Mouse (Mus musculus) CD4-positive, CD25-positive, alpha-beta regulatory T cell, adult 4 months (primary cell): ENCODE measurements around the gene Gna15. TPM values are rescaled to one million over a fixed set of nuclear protein-coding genes. Genes with fewer than 3 reads are reported as not detected.

Source experiments
- ATAC-seq: one replicate; pipeline ENCODE4 v1.8.0; 2017
- polyA plus RNA-seq, 2 experiments: library from polyadenylated mRNA; unstranded; fragments of 100-300 nt; shearing (Covaris generic); gene quantifications; one replicate each; pipeline ENCODE4 v1.2.1; 2017

Gna15 gene
- polyA plus RNA-seq = 10 to 100 TPM; 28.5 to 31.9 TPM

GRCm38 (mm10) chr10:81524051-81524605 is at the start of gene Gna15:
Gene Gna15, minus strand, starts transcription at chr10:81524225.
- peak; percentile 52 for ATAC-seq

DNA sequence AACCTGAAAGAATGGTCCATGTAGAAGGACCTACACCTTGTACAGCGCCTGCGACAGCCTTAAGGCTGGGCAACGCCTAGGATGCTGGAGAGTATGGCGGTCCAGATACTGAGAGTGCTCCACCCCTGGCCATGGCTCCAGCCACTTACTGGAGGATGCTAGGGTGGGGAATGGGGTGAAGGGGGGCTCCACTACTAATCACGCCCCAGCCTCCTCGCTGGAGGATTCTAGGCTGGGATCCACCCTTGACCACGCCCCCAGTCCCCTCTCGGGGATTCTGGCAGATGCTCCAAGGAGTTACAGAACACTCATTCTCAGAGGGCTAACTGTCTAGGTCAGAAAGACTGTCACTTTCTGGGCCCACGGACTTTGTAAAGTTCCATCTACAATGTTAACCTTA is 49.0 kb upstream of the Gna15 start:
- ATAC-seq = no peak

- ATAC-seq = no peak
These were observed 48.2 kb upstream of the Gna15 start for GRCm38 (mm10) chr10:81572133-81572671.

DNA sequence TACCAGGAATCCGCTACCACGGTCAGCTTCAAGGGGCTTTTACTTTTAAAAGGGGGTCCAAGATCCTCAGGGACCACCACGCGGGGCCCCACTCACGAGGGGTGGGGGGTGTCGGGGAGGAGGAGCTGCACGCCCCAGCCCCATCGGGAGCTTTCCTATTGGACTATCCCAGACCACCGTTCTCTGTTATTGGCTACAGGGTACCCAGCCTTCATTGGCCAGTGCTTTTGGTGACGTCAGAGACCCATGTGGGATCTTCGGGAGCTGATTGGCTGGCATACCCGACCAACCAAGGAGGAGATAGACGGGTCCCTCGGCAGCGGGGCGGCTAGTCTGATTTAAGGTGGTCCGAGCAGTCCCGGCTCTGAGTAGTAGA is 47.5 kb upstream of the Gna15 start:
- peak; percentile 86 for ATAC-seq

- ATAC-seq = peak; percentile 70
These were observed 46.9 kb upstream of the Gna15 start for GRCm38 (mm10) chr10:81570831-81571500.

DNA sequence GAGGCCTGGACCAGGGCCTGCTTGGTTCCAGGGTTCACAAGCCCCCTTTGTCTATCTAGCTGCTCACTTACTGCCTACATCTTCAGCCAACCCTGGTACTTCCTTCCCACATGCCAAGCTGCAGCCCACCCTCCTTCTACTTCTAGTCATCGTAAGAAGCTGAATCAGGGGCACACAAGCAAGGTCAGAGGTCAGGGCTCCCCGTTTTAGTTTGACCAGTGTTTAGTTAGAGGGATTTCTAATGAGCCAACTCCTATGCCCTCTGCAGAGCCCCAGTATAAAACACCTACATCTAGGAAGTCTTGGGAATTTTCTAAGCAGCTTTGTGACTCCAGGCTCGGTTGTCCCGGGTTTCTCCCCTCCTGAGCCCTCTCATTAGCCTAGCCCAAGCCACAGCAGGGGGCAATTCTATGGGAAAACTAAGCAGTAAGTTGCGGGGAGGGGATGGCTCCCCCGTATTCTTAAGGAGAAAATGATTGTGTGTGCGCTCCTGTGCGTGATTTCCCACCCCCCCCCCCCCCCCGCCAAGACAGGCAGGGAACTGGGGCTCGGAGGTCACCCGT is 46.3 kb upstream of the Gna15 start:
- ATAC-seq = no peak

DNA sequence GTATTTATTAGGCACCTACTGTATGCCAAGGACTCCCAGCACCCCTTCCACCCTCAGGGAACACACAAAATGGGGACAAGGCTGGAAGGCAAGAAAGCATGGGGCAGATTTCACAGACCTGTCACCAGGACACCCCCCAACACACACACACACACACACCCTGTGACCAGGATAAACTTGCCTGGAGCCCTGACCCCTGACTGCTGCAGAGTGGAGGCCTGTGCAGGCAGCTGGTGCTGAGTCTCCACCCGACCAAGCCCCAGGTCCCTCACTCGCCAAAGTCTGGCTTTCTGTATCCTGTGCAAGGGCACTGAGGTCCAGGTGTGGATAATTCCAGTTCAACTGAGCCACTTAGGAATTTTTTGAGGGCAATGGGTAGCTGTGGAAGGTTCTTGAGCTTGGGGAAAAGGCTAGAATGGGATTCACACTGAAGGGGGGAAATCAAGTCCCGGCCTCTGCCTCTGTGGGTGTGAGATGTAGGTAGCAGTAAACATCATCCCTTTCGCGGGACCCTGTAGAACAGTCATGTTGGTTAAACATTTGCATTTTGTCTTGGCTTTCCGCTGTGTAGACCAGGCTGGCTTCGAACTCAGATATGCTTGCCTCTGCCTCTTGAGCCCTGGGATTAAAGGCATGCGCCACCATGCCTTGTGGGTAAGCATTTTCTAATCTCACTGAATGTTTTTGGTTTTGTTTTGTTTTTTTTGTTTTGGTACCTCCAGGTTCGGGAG is 45.6 kb upstream of the Gna15 start:
- ATAC-seq = no peak

- ATAC-seq = no peak
These were observed 44.6 kb upstream of the Gna15 start for GRCm38 (mm10) chr10:81568381-81569191.

DNA sequence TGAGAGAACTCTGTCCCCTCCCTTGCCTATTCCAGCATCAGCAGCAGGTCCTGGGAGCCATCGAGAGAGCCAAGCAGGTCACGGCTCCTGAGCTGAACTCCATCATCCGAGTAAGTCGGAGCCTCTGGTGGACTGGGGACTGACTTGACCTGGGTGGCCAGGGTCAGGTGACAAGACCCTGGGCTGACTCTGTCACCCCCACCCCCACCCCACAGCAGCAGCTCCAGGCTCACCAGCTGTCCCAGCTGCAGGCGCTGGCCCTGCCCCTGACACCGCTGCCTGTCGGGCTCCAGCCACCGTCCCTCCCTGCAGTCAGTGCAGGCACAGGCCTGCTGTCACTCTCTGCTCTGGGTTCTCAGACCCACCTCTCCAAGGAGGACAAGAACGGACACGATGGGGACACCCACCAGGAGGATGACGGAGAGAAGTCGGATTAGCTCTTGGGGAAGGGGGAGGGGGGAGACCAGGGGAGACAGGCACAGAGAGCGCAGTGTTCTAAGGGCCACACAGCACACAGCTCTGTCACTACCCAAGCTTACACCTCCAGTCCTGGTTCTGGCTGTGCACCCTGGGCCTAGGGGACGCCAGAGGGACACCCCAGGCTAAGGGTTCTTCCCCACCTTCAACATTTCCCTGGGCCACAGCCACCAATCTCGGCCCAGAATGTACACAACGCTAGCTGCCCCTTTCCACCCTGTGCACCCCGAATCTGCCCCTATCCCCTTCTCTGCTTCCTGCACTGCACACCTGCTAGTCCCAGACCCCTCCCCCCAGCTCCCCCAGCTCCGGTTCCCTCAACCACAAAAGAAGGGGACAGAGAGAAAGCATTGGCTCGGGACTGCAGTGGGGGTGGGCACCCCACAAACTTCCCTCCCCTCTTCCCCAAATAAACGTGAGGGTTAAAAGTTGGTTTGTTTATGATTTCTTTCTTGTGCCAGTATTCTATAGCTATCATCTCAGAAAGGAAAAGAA is 41.5 kb upstream of the Gna15 start:
- ATAC-seq = no peak

DNA sequence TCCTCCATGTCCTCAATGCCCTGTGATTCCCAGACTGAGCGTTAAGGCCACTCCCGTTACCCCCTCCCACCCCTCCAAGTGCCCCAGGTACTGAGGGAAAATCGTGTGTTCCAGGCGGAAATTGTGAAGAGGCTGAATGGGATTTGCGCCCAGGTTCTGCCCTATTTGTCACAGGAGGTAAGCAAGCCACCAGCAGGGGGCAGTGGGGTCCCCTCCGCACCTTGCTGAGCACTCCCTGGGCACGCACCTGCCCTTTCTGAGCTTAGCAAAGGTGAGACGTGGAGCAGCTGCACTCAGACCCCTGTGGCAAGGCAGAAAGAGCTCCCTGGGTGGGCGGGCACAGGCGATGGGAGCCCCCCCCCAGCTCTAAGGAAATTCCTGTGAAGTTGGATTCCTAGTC is 40.7 kb upstream of the Gna15 start:
- ATAC-seq = no peak

GRCm38 (mm10) chr10:81564216-81564615 is 40.2 kb upstream of the Gna15 start:
- no peak for ATAC-seq

GRCm38 (mm10) chr10:81563481-81563880 is 39.5 kb upstream of the Gna15 start:
- no peak for ATAC-seq

DNA sequence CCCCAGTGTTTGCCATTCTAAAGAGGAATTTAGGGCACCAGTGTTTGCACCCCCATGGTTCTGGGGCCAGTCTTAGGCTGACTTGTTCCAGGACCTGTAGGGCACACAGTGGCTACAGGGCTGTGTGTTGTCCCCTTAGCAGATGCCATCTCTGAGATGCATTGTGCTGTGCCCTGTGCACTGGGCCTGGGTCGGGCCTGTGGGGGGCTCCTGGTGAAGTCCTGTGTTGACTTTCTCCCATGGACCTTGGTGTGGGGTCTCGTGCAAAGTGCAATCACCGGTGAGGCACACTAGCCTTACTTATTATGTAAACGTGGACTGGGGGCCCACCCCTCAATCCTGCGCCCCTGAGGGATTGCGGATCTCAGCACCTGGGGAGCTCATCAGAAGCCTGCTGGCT is 38.4 kb upstream of the Gna15 start:
- no peak for ATAC-seq

DNA sequence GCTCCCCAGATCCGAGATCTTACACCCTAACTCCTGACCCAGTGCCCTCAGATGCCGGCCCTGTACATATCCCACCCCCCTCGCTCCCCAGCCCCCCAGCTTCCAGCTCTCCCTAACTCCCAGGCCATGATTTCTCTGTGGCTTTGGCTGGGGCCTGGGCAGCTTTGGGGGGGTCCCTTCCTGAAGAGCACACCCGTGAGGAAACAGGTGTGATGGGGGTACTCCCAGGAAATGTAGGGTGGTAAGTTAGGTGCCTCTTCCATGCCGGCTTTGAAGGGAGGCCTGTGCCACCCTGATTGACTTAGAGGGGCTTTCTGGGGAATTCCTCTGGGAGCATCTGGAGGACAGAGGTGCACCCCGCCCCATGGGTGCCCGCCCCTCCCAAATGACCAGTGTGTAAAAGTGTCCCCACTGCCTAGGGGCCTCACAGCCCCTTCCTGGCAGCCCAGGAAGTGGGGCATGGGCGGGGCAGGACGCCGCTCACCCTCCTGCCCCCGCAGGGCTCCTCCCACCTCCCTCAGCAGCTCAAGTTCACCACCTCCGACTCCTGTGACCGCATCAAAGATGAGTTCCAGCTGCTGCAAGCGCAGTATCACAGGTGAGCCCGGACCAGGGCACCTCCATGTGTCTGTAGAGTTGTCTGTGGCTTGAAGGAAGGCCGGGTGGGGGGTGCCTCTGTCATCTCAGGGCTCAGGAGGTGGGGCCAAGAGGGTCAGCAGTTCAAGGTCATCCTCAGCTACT is 36.9 kb upstream of the Gna15 start:
- ATAC-seq = peak; percentile 91

DNA sequence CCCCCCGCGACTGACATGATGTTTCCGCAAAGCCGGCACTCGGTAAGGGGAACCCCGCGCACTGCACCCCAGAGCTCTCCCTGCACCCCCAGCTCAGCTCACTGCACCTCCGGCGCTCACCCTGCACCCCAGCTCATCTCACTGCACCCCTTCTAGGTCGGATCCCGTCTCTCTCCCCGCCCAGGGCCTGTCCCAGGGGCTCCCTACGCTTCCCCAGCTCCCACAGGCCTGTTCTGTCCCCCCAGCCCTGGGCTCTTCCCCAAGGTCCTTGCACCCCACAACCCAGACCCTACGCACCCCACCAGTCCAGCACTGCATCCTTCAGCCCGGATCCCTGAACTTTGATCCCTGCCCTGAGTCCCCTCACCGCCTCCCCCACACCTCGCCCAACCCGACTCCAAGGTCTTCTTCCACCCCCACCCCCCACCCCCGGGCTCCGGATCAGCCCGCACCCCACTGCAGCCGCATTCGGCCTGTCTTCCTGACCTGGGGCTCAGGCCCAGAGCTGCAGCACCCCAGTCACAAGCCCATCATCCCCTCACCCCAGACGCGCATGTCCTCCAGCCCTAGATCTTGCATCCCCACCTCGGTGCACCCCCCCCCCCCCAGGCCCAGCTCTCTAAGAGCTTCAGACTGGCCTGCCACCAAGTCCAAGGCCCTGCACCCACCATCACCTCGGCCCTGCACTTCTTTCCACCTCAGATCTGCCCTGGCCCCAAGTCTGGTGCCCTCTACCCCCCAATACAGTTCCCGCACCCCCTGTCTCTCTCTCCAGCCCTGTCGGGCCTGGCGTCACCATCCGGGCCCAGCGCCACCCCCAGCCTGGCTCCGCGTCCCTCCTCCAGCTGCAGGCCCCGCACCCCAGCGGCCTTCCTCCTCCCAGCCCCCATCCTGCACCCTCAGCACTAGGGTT is 35.9 kb upstream of the Gna15 start:
- ATAC-seq = peak; percentile 53

GRCm38 (mm10) chr10:81559163-81559626 is 35.2 kb upstream of the Gna15 start, which contains the start of gene Aes:
Gene Aes, plus strand, starts transcription at chr10:81559488.
- ATAC-seq = peak; percentile 42

DNA sequence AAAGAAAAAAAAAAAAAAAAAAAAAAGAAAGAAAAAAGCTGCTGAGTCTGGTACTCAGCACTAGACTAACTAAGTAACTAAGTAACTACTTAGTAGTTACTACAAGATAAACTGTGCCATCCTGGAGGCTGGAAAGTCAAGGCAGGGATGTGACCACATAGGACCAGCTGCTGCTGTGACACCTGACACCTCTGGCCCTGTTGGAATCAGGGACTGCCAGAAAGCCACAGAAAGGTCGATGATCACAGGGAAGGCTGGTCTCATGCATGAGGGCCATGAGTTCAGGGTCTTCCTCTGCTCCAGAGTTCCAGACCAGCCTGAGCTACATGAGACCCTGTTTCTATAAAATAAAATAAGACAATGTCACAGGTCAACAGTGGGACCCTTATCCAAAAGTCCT is 33.5 kb upstream of the Gna15 start:
- no peak for ATAC-seq

- no peak for ATAC-seq
These were observed 32.3 kb upstream of the Gna15 start for GRCm38 (mm10) chr10:81556282-81556681.
